Mouse (Mus musculus) ES-E14 (cell line): ENCODE measurements around the gene Amz2.

Experiments
- HCFC1 ChIP-seq: IDR thresholded peaks from 2 replicates; pipeline ENCODE4 v1.6.1; 2012; ENCODE audit warnings: low read length, inconsistent platforms, borderline replicate concordance; ENCODE audit not compliant: insufficient read depth
- MAFK ChIP-seq: IDR thresholded peaks from 2 replicates; pipeline ENCODE4 v1.6.1; 2014; ENCODE audit warnings: mild to moderate bottlenecking, low read depth, low read length, inconsistent platforms; ENCODE audit not compliant: insufficient read depth
- ZC3H11A ChIP-seq: IDR thresholded peaks from 2 replicates; pipeline ENCODE4 v1.6.1; 2012; ENCODE audit warnings: low read depth, mild to moderate bottlenecking, inconsistent platforms, low read length, borderline replicate concordance
- ZNF384 ChIP-seq: IDR thresholded peaks from 2 replicates; pipeline ENCODE4 v1.6.1; 2012; ENCODE audit warnings: low read depth, low read length, inconsistent platforms

DNA sequence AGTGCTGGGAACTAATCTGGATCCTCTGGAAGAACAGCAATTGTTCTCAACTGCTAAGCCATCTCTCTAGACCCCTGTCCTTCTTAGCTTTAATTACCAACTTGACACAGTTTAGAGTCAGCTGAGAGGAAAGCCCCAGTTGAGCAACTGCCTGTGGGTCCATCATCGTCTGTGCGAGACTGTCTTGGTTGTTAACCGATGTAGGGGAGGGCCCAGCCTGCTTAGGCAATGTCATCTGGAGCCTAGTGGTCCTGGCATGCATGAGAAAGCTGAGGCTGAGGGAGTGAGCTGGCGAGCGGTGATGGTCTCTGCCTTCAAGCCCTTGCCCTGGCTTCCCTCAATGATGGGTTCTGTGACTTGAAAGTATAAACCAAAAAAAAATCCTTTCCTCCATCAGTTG lies 10.9 kb upstream of the Amz2 start:
- TF ChIP-seq HCFC1, result no peak
- no peak for TF ChIP-seq MAFK
- no peak for TF ChIP-seq ZNF384
- TF ChIP-seq ZC3H11A, result no peak
